Mouse (Mus musculus) CH12.LX (cell line): ENCODE measurements around the gene Kdm2b. TPM values are rescaled to one million over a fixed set of nuclear protein-coding genes. Genes with fewer than 3 reads are reported as not detected.

ENCODE experiments used
- DNase-seq: peaks from one replicate; pipeline ENCODE4 v3.0.0-alpha.2; 2013; ENCODE audit errors: extremely low read depth
- H3K27ac ChIP-seq: 2 replicates; pipeline ENCODE4 v1.5.1; 2012; ENCODE audit warnings: low read depth, mild to moderate bottlenecking, control low read depth, moderate library complexity; ENCODE audit not compliant: insufficient read depth
- H3K27me3 ChIP-seq: replicated peaks from 2 replicates; pipeline ENCODE3; 2012; ENCODE audit warnings: inconsistent platforms
- H3K36me3 ChIP-seq, 2 experiments: replicated peaks in 1 of 2; 2 replicates each; pipeline versions ENCODE3 to v1.6.1; 2012; ENCODE audit warnings: inconsistent platforms in 1 of 2, low read length in 1 of 2, mild to moderate bottlenecking in 1 of 2, mixed read lengths in 1 of 2, moderate library complexity in 1 of 2; ENCODE audit not compliant: control insufficient read depth in 1 of 2, insufficient read depth in 1 of 2
- H3K4me1 ChIP-seq, 2 experiments: 2 replicates each; pipeline ENCODE4 v1.6.1; 2012; ENCODE audit warnings: inconsistent platforms in 1 of 2, moderate library complexity in 1 of 2; ENCODE audit not compliant: insufficient read depth in 2 of 2, control insufficient read depth in 1 of 2
- H3K4me2 ChIP-seq: 2 replicates; pipeline ENCODE4 v1.6.1; 2012; ENCODE audit warnings: low read depth, mild to moderate bottlenecking, control low read depth; ENCODE audit not compliant: poor library complexity, insufficient read depth, severe bottlenecking
- H3K4me3 ChIP-seq, 3 experiments: fragments of 150-350 bp in 1 of 3; sonication (generic) in 1 of 3; replicated peaks in 1 of 3; 2 replicates each; pipeline versions ENCODE3 to v1.5.1; 2011 to 2012; ENCODE audit warnings: low read depth in 2 of 3, low read length in 2 of 3, mild to moderate bottlenecking in 2 of 3, moderate library complexity in 2 of 3, control low read depth in 1 of 3, improper control_type of control experiment in 1 of 3, inconsistent platforms in 1 of 3, mixed read lengths in 1 of 3; ENCODE audit not compliant: poor library complexity in 1 of 3
- H3K79me2 ChIP-seq: replicated peaks from 2 replicates; pipeline ENCODE4 v1.6.1; 2012; ENCODE audit warnings: mild to moderate bottlenecking, moderate library complexity; ENCODE audit not compliant: control insufficient read depth, poor library complexity, insufficient read depth, severe bottlenecking; ENCODE audit errors: extremely low read depth
- H3K9ac ChIP-seq: 2 replicates; pipeline ENCODE4 v1.6.1; 2012; ENCODE audit warnings: low read depth, mild to moderate bottlenecking, control low read depth, moderate library complexity; ENCODE audit not compliant: insufficient read depth
- H3K9me3 ChIP-seq: replicated peaks from 2 replicates; pipeline ENCODE3; 2012; ENCODE audit warnings: low read length, inconsistent platforms, mixed read lengths
- CTCF ChIP-seq, 2 experiments: IDR thresholded peaks in 1 of 2; conservative IDR thresholded peaks in 1 of 2; 2 replicates each; pipeline ENCODE4 v1.5.1; 2011 to 2012; ENCODE audit warnings: low read depth in 2 of 2, low read length in 2 of 2, improper control_type of control experiment in 1 of 2, inconsistent platforms in 1 of 2, mild to moderate bottlenecking in 1 of 2, moderate library complexity in 1 of 2
- E2F4 ChIP-seq: IDR thresholded peaks from 2 replicates; pipeline ENCODE4 v1.6.1; 2011; ENCODE audit warnings: low read depth, low read length, improper control_type of control experiment; ENCODE audit not compliant: insufficient replicate concordance
- ELF1 ChIP-seq: IDR thresholded peaks from 2 replicates; pipeline ENCODE4 v1.6.1; 2014; ENCODE audit warnings: low read depth, mild to moderate bottlenecking, inconsistent platforms, low read length, improper control_type of control experiment
- ETS1 ChIP-seq: conservative IDR thresholded peaks from 2 replicates; pipeline ENCODE4 v1.6.1; 2012; ENCODE audit warnings: low read depth, mild to moderate bottlenecking, inconsistent platforms, low read length, improper control_type of control experiment, moderate library complexity
- NRF1 ChIP-seq: IDR thresholded peaks from 2 replicates; pipeline ENCODE4 v1.6.1; 2014; ENCODE audit warnings: low read depth, mild to moderate bottlenecking, inconsistent platforms, low read length, improper control_type of control experiment, moderate library complexity
- POLR2A ChIP-seq: IDR thresholded peaks from 2 replicates; pipeline ENCODE4 v1.6.1; 2011; ENCODE audit warnings: low read depth, mild to moderate bottlenecking, improper control_type of control experiment, low read length
- RAD21 ChIP-seq: IDR thresholded peaks from 2 replicates; pipeline ENCODE4 v1.6.1; 2011; ENCODE audit warnings: low read depth, mild to moderate bottlenecking, low read length, improper control_type of control experiment, moderate library complexity
- SMC3 ChIP-seq: IDR thresholded peaks from 2 replicates; pipeline ENCODE4 v1.6.1; 2011; ENCODE audit warnings: low read depth, low read length, improper control_type of control experiment
- TCF12 ChIP-seq: IDR thresholded peaks from 2 replicates; pipeline ENCODE4 v1.6.1; 2014; ENCODE audit warnings: low read depth, mild to moderate bottlenecking, inconsistent platforms, low read length, improper control_type of control experiment
- UBTF ChIP-seq: IDR thresholded peaks from 2 replicates; pipeline ENCODE4 v1.6.1; 2012; ENCODE audit warnings: low read depth, mild to moderate bottlenecking, inconsistent platforms, low read length, improper control_type of control experiment, moderate library complexity
- ZC3H11A ChIP-seq: IDR thresholded peaks from 2 replicates; pipeline ENCODE4 v1.6.1; 2012; ENCODE audit warnings: low read depth, mild to moderate bottlenecking, inconsistent platforms, low read length, improper control_type of control experiment
- dilution Hi-C: fragments of 300-500 bp; cut with MboI; formaldehyde crosslinking; loops from 2 replicates; pipeline ENCODE4 v1.14.3; 2020; ENCODE audit warnings: low sequenced_read_pairs; ENCODE audit not compliant: extremely low pct_unique_long_range_greater_than_20kb, extremely low pct_ligation_motif_present
- in situ Hi-C: fragments of 300-500 bp; cut with MboI; formaldehyde crosslinking; loops from 3 replicates; pipeline ENCODE4 v1.14.3; 2019; ENCODE audit warnings: low sequenced_read_pairs, low pct_ligation_motif_present, low pct_unique_long_range_greater_than_20kb, mixed read lengths
- polyA plus RNA-seq: library from polyadenylated mRNA; unstranded; fragments of >175 nt; gene quantifications from 2 replicates; pipeline ENCODE4 v1.2.1, GENCODE M21; 2012; ENCODE audit warnings: low read depth; ENCODE audit not compliant: insufficient read length
- total RNA-seq, 2 experiments: library from RNA; depleted of rRNA; stranded (reverse); fragments of 300-350 nt in 1 of 2; fragments of >200 nt in 1 of 2; gene quantifications; 2 replicates each; pipeline ENCODE4 v1.2.3; 2012 to 2014

The Kdm2b gene
- total and polyA plus RNA-seq, 3 experiments: 69.3 to 138 (median 80.1) TPM

DNA sequence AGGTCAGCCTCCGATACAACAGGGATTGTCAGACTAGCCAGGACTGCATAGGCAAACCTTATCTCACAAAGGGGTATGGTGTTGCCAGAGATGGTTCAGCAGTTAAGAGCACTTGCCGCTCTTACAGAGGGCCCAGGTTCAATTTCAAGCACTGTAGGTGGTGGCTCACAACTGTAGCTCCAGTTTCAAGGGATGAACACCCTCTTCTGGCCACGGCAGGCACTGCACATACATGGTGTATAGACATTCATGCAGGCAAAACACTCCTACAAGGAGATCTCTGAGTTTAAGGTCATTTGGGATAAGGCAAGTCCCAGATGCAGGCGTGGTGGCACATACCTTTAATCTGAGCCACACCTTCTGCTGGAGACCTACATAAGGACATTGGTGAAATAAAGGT lies 76.8 kb downstream of the Kdm2b start:
- dilution Hi-C loops: no loop called here
- in situ Hi-C loops: no loop called here
- peak; percentile 34 for DNase-seq
- peaks cover 0 to 5% of the 10 kb centered on the region in 2 experiments; a peak in 1 of 4 replicates for H3K4me1 ChIP-seq
- H3K79me2 ChIP-seq: no peaks in the 10 kb centered on the region
- H3K9ac ChIP-seq: no peak overlapping the region
- peaks cover 24 to 93% of the 10 kb centered on the region in 2 experiments for H3K36me3 ChIP-seq
- H3K27me3 ChIP-seq: no peaks in the 10 kb centered on the region
- no peak overlapping the region for H3K4me2 ChIP-seq
- no peak overlapping the region for H3K4me3 ChIP-seq
- no peak overlapping the region for H3K27ac ChIP-seq
- H3K9me3 ChIP-seq: no peaks in the 10 kb centered on the region
- no peak for TF ChIP-seq ETS1
- peak; percentile 37 for TF ChIP-seq RAD21
- TF ChIP-seq SMC3: peak; percentile 42
- no peak for TF ChIP-seq E2F4
- peak; percentile 26 to 51; a peak in 3 of 4 replicates for TF ChIP-seq CTCF (conservative IDR thresholded peaks at IDR 0.05 in 1 of 2, IDR thresholded peaks at IDR 0.05 in 1 of 2; ENCODE audit: low read depth in 2 of 2, low read length in 2 of 2)

DNA sequence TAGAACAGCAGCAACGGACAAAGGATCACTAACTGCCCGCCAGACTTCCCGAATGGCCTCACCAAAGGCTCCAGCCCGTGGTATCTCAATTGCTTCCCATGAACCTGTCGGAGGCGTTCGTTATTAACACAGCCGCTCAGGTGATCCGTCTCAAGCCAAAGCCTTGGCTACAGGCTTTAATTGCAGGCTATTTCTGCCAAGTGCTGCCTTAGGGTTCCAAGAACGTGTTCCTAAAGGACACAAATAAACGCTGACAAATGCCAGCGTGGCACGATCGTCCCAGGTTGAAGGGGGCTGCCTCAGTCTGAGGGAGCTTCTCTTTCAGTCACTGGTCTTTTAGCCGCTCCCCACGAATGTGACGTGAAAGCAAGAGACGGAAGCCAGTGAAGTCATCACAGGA lies 80.1 kb downstream of the Kdm2b start:
- no peak overlapping the region for H3K4me2 ChIP-seq
- no peak for DNase-seq

GRCm38 (mm10) chr5:122908001-122908400 lies 81.6 kb downstream of the Kdm2b start:
- H3K4me2 ChIP-seq: no peak overlapping the region
- no peaks in the 10 kb centered on the region for H3K27me3 ChIP-seq
- TF ChIP-seq TCF12 (no peak), CTCF (conservative IDR thresholded peaks at IDR 0.05 in 1 of 2, IDR thresholded peaks at IDR 0.05 in 1 of 2; ENCODE audit: low read depth in 2 of 2, low read length in 2 of 2) (peak in 1 of 2 experiments; percentile 62; a peak in 2 of 4 replicates), ZC3H11A (no peak), SMC3 (peak; percentile 47), RAD21 (peak; percentile 54)
- no peak overlapping the region for H3K9ac ChIP-seq
- no peaks in the 10 kb centered on the region for H3K9me3 ChIP-seq
- H3K4me3 ChIP-seq: no peak overlapping the region
- DNase-seq: no peak
- H3K4me1 ChIP-seq: peaks cover 0 to 15% of the 10 kb centered on the region in 2 experiments; a peak in 3 of 4 replicates
- no peak overlapping the region for H3K27ac ChIP-seq
- no peaks in the 10 kb centered on the region for H3K79me2 ChIP-seq
- H3K36me3 ChIP-seq: peaks cover 9 to 91% of the 10 kb centered on the region in 2 experiments
- dilution Hi-C loops: no loop called here
- in situ Hi-C loops: no loop called here

More for the DNA sequence above, 80.1 kb downstream of the Kdm2b start:
- no peak overlapping the region for H3K27ac ChIP-seq
- in situ Hi-C loops (no loop called here), dilution Hi-C loops (no loop called here)
- TF ChIP-seq POLR2A (no peak), ELF1 (no peak), NRF1 (no peak), UBTF (no peak)
- no peaks in the 10 kb centered on the region for H3K79me2 ChIP-seq
- H3K4me1 ChIP-seq: peaks cover 0 to under 1% of the 10 kb centered on the region in 2 experiments; a peak in 1 of 4 replicates
- H3K36me3 ChIP-seq: peaks cover 16 to 90% of the 10 kb centered on the region in 2 experiments
- no peaks in the 10 kb centered on the region for H3K9me3 ChIP-seq
- no peaks in the 10 kb centered on the region for H3K27me3 ChIP-seq
- no peak overlapping the region for H3K9ac ChIP-seq
- no peak overlapping the region for H3K4me3 ChIP-seq
